Mouse (Mus musculus) heart, postnatal 0 days (tissue): ENCODE results near the gene Itgb4.

Experiments
- CTCF ChIP-seq: IDR thresholded peaks from 2 replicates; pipeline ENCODE4 v1.5.1; 2016; ENCODE audit warnings: antibody characterized with exemption, control low read depth, low read depth
- EP300 ChIP-seq: IDR thresholded peaks from 2 replicates; pipeline ENCODE4 v1.6.1; 2016; ENCODE audit warnings: antibody characterized with exemption, low read depth

DNA sequence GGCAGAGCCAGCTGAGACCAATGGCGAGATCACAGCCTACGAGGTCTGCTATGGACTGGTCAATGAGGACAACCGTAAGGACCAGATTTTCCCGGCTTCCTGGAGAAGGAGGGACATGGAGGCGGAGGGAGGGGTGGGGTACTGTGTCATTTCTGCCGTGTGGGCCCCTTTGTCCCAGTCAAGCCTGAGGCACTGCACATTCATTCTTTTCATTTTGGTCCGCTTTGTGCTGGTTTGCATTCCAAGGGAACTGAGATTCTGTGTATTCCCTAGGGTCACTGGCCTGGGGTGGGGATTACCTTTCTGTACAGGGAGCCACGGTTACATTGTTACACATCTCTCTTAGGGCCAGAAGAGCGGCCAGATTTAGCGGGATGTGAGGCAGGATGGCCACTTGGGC, 26.1 kb downstream of the Itgb4 start:
- TF ChIP-seq EP300 (no peak), CTCF (no peak)
